Mouse (Mus musculus) cerebellum, adult 18-20 months (tissue): ENCODE results near the gene Hba-a1.
"Not testable (repeated sequence)": the region's sequence is repeated elsewhere in the genome, so short reads cannot be mapped to it uniquely, and the experiment has no call there.

Experiments
- DNase-seq, 2 experiments: peaks; one replicate each; pipeline ENCODE4 v3.0.0; 2021

Hba-a1 gene

GRCm38 (mm10) chr11:32283091-32283777 lies at the start of gene Hba-a1:
Gene Hba-a1 (plus strand): TSS chr11:32283511.
- not testable (repeated sequence) for DNase-seq

DNA sequence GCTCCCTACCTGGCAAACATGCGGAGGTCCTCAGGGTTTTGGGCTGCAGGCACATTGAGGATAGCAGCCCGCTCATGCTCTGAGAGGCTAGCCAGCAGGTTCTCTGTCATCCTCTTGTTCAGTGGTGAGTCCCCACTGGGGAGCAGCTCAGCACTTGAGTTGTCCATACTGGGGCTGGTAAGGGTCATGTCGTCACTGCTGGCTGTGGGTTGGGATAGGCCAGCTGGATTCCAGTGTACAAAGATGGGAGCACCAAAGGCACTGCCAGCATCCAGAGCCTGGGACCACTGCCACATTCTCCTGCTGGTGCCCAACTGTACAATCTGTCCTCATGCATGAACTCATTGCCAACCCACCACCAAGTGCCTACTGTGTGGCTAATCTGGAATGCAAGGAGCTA lies 49.4 kb upstream of the Hba-a1 start:
- peak in 1 of 2 experiments; percentile 52 for DNase-seq

GRCm38 (mm10) chr11:32234816-32235485 lies 48.4 kb upstream of the Hba-a1 start:
- peak in 1 of 2 experiments; percentile 8 for DNase-seq

- peak; percentile 50 to 54 for DNase-seq
These were observed 47.7 kb upstream of the Hba-a1 start for GRCm38 (mm10) chr11:32235646-32236045.

DNA sequence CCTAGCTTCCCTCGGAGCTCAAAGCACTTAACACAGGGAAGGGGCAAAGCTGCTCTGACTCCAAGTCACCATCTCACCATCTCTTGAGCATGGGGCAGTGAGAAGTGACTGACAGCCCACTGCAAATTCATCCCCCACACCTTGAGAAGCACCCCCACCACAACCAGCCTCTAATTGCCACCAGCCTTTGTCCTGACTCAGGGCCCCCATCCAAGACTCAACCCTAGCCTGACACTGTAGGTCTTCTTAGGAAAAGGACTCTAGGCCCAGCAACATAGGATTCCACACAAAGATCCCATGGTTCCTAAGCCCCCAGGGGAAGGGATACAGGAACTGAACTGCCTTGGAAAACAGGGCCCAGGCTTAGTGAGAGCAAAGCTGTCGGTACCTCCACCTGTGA lies 47.2 kb upstream of the Hba-a1 start:
- DNase-seq = peak; percentile 4 to 32

DNA sequence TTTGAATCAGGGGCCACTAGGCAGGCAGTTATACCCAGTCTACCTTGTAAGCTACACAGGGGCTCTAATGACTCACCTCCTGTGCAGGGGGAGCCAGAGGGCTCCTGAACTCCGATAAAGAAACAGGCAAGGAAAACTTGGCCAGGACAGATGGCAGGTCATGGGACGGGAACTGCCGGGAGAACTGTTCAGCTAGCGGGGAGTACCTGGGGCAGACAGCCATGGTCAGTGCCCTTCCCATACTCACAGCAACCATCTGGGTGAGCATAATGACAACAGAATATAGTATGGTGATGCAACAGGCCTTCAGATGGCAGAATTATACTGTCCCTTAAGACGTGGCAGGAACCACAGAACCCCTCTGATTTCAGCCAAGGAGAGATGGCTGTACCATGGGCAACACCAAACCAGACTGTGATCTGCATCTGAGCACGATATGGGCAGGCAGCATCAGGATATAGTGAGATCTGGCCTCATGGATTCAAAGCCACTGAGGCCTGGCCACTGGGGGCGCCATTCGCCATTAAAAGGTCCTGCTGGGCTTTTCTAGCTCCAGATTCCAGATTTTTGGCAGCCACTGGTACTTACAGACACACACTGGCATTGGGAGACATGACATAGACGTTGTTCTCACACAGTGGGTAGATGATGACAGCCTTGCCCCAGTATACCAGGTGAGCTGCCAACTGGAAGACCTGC lies 46.5 kb upstream of the Hba-a1 start:
- DNase-seq = peak; percentile 72 to 78

- no peak for DNase-seq
These were observed 45.9 kb upstream of the Hba-a1 start for GRCm38 (mm10) chr11:32237411-32237795.

DNA sequence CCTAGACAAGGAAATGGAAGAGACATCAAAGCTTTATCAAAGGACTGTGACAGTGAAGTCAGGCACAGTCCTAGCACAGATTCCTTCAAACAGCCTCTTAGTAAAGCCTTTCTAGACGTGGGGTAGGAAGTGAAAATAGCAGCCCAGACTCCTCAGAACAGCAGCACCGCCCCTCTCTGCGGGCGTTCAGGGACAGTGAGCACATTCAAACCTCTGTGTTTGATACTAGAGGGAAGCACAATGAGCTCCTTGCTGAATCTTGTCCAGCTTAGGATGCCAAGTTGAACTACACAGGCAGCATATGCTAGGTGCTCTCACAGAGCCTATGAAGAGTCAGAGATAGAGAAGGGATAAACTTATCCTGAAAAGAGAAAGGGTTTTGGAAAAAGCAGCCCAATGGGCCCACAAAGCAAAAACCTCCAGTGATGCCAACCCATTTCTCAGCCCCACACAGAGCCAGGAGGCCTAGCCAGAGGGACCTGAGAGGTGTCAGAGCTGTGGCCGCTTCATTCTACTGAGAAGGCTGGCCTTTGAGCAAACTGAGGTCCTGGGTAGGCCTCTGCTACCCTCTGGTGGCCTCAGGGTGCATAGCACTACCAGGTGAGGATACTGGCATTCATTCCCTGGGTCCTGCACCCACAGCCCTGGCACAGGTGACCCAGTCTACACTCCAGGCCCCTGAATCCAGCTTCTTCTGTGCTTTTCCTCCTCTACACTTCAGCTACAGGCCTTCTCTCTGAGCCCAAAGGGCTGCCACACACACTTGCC lies 45.0 kb upstream of the Hba-a1 start:
- DNase-seq = peak; percentile 82 to 87

- DNase-seq = no peak
These were observed 41.9 kb upstream of the Hba-a1 start for GRCm38 (mm10) chr11:32241391-32241790.

DNA sequence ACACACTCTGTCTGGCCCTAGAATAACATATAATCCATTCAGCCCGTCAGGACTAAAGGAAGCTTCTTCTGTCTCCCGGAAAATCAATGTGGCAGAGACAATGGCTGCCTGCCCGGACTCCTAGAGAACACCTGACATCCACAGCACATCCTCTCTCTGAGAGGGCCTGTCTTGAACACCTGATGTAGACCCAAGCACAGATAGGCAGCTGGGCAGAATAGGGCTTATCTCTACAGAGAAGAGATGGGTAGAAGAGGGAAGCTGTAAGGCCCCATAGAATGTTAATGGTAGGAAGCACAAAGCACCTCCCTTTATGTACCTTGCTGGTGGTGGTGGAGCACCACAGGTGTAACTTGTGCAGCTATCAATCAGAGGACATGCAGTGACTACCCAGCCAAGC lies 41.1 kb upstream of the Hba-a1 start:
- no peak for DNase-seq

DNA sequence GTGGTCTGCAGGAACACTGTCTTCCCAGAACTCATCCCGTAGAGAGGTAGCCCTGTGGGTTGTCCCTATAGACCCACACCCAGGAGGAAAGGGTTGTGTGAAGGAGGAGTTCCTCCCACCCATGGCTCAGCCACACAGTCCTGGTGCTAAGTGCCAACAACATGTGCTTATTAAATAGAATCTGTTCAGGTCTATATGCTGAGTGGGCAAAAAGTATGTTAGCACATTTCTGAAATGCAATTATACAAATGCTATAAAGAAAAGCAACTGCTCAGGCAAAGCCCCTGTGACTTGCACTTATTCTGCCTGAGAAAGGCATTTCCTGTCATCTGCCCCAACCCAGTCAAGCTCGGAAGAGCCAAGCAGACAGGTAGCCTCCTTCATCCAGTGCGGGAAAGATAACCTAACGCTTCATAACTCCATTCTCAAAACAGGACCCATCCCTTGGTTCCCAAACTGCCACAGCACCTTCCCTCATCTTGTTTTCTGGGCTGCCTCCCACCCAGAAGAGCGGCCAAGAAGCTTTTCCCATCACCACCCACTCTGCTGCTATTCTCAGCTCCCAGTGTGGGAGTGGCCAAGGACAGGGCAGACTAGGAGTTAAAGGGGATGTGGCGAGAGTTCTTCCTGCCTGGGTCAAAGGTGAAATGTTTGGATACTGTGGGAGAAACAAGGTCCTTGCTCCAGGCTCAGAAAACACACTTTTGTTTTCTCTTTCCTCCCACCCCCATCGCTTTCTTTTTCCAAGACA lies 39.9 kb upstream of the Hba-a1 start:
- DNase-seq = no peak

DNA sequence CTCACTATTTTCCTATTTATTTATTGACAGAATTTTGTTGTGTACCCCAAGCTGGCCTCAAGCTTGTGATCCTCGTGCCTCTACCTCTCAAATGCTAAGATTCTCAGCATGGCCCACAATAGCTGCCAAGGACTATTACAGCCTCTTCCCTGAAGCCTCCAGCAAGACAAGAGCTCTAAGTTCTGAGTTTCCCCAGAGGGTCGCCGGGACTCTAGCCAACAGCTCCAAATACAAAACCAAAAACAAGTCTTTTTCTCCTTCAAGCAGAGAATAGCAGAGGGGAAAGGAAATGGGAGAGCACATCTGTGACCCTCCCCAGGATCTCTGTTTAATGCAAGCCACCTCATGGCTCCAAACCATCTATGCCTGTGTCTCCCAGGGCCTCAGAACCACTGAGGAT lies 39.2 kb upstream of the Hba-a1 start:
- DNase-seq = no peak

GRCm38 (mm10) chr11:32244617-32245016 lies 38.7 kb upstream of the Hba-a1 start:
- DNase-seq = no peak

DNA sequence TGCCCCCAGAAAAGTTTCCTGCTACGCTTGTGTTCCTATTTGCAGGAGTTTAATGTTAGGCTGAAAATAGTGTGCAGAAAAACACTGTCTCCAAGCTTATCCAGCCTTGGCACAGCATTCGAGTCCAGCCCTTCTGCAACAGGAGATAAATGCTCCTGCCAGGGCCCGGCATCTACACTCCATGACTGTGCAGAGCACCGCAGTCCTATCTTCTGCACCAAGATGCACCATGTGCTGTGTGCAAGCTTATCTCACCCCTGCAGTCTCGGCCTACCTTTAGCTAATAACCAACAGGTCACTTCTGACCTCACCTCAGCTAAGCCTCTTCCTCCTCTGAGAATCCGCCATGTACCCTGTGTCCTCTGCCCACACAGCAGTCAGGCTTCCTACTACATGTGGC lies 37.7 kb upstream of the Hba-a1 start:
- DNase-seq = no peak

DNA sequence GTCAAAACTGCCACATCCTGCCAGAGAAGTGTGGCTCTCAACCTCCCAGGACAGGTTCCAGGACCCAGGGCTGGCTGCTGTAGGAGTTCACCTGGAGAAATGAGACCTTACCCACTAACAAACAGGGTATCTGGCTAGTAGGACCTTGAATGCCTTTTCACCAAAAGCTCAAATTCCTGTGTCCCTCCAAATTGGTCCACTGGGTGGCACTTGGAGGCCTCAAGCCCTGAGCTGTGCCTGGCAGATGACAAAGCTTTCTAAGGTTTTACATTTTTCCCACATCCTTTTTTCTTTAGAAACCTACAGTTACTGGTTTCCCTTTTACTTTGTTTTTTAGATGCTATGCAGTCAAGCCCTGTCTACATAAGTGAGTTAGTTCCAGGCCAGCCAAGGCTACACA lies 36.2 kb upstream of the Hba-a1 start:
- DNase-seq = no peak

DNA sequence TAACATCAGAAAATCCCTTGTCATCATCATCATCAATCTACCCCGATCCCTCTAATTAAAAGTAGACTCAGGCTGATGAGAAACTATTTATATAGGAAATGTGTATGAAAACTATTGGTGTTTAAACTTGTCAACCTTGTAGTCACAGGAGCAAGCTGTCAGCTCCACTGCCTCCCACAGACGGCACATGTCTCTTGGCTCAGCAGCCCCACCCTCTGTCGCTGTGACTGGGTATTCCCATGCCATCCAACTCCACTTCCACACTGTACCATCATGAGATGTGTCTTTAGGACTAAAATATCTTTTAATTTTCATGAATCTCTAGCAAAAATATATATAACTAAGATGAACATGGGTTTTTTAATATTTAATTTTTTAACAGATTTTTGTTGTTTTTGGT lies 35.0 kb upstream of the Hba-a1 start:
- DNase-seq = no peak

DNA sequence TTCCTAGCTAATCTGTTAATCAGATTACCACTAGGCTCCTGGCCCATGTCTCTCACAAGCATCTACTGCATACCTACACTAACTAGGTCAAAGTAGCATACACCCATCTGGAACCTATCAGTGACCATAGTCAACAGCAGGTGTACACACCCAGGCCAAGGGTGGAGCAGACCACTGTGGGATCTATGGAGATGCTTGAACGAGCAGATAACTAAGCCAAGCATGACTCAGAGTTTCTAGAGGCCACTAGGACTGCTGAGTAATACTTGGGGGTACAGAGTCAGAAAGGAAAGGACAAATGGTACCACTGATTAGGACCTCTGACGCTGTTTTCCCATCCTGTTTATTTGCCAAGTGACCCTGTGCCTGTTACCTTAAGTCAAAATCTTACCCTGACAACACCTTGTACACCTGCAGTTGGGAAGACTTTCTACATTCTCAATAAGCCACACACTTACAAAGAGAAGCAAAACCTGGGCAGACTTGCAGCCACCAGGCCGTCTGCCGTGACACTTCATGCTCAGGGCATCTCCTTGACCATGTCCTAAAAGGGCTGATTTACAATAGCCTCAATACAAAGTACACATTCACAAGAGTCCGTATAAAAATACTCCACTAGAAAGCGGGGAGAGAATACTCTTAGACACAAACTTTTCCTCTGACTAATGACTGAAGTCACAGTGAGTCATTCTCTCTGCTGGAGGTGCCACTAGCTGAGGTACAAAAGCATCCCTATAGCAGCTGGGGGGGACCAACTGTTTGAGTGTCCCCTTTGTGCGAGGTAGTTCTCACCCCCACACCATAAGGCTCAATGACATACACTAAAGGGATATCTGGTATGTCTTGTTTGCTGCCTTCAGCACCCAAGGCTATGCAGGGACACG lies 32.2 kb upstream of the Hba-a1 start:
- DNase-seq = no peak

DNA sequence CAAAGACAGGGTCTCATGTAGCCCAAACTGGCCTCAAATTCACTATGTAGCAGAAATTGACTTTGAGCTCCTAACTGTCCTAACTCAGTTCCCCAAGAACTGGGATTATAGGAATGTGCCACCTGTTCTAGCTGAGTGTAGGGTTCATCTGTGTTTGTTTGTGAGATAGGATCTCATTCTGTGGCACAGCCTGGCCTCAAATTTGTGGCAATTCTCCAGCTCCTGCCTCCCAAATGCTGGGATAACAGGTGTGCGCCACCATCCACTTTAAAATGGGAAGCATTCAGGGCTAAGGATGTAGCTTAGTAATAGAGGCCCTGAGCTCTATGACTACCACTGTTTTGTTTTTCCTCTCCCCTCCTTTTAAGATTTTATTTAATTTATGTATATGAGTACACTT lies 30.2 kb upstream of the Hba-a1 start:
- peak; percentile 26 to 59 for DNase-seq

- DNase-seq = no peak
These were observed 27.2 kb upstream of the Hba-a1 start for GRCm38 (mm10) chr11:32256146-32256545.

GRCm38 (mm10) chr11:32256566-32256965 lies 26.7 kb upstream of the Hba-a1 start:
- DNase-seq = no peak

- DNase-seq = no peak
These were observed 20.5 kb upstream of the Hba-a1 start for GRCm38 (mm10) chr11:32262674-32263415.
